Mouse (Mus musculus): ENCODE data around the gene Tsx. TPM values are rescaled to one million over a fixed set of nuclear protein-coding genes. Genes with fewer than 3 reads are reported as not detected.
"Not testable (repeated sequence)": the region's sequence is repeated elsewhere in the genome, so short reads cannot be mapped to it uniquely, and the experiment has no call there.

Gene Tsx
- total RNA-seq, 2 experiments from 2014 or later = not detected

- no peak overlapping the region for H3K27ac ChIP-seq
- DNase-seq (ENCODE audit: low spot score in 2 of 2) = peak; percentile 21 to 24
- TF ChIP-seq CTCF (conservative IDR thresholded peaks at IDR 0.05) = peak; percentile 73
- H3K4me3 ChIP-seq = no peak overlapping the region
These were observed 29.5 kb downstream of the Tsx start for GRCm38 (mm10) chrX:103443755-103444154.

- no peak for TF ChIP-seq CTCF (conservative IDR thresholded peaks at IDR 0.05)
- H3K4me3 ChIP-seq = peak overlapping the region; percentile 53
- peak; percentile 10 to 15 for DNase-seq (ENCODE audit: low spot score in 2 of 2)
- no peak overlapping the region for H3K27ac ChIP-seq
These were observed 33.4 kb downstream of the Tsx start for GRCm38 (mm10) chrX:103447539-103448169.

DNA sequence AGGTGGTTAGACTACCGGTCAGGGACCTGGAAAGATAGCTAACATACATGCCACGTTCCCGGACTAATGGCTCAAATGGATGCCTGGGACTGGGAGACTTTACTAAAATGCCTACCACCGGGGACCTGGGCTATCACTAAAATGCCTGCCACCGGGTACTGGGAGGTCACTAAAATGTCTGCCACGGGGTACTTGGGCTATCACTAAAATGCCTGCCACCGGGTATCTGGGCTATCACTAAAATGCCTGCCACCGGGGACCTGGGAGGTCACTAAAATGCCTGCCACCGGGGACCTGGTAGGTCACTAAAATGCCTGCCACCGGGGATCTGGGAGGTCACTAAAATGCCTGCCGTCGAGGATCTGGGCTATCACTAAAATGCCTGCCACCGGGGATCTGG, 34.2 kb downstream of the Tsx start:
- not testable (repeated sequence) for H3K27ac ChIP-seq; DNase-seq (ENCODE audit: low spot score in 2 of 2)
- peak overlapping the region; percentile 53; the same call in 1 of the 2 replicates for H3K4me3 ChIP-seq

DNA sequence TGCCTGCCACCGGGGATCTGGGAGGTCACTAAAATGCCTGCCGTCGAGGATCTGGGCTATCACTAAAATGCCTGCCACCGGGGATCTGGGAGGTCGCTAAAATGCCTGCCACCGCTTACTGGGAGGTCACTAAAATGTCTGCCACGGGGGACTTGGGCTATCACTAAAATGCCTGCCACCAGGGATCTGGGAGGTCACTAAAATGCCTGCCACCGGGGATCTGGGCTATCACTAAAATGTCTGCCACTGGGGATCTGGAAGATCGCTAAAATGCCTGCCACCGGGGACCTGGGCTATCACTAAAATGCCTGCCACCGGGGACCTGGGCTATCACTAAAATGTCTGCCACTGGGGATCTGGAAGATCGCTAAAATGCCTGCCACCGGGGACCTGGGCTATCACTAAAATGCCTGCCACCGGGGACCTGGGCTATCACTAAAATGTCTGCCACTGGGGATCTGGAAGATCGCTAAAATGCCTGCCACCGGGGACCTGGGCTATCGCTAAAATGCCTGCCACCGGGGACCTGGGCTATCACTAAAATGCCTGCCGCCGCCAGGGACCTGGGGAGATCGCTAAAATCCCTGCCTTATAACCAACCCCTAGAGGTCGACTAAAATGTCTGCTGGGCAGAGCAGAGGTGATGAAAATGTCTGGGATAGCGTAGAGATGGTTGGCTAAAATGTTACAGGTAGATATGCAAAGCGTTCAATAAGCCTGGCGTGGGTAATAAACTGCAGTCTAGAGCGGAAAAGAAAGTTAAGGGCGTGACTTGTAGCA, 34.9 kb downstream of the Tsx start:
- H3K4me3 ChIP-seq; H3K27ac ChIP-seq; DNase-seq (ENCODE audit: low spot score in 2 of 2): not testable (repeated sequence)

- DNase-seq (ENCODE audit: low spot score in 2 of 2) = no peak
- Histone ChIP-seq H3K27ac (no peak overlapping the region), H3K4me3 (no peak overlapping the region)
- TF ChIP-seq CTCF (conservative IDR thresholded peaks at IDR 0.05) = no peak
These were observed 38.5 kb downstream of the Tsx start for GRCm38 (mm10) chrX:103452815-103453214.

DNA sequence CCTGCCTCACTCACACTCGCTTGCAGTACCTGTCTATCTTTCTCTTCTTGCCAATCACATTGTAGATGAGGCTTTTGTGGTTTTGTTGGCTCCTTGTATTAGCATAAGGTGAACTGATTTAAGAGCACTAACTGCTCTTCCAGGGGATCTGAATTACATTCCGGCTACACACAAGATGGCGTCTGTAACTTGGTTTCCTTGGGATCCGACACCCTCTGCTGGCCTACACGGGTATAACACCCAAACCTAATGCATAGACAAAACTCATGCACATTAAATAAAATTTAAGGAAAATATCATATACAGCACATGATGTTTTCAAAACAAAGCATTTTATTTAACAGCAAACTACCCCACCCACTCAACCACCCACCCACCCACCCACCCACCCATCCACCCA, 45.8 kb downstream of the Tsx start:
- no peak for DNase-seq (ENCODE audit: low spot score in 2 of 2)
- Histone ChIP-seq H3K27ac (no peak overlapping the region), H3K4me3 (no peak overlapping the region)
- peak; percentile 51 for TF ChIP-seq CTCF (conservative IDR thresholded peaks at IDR 0.05)

DNA sequence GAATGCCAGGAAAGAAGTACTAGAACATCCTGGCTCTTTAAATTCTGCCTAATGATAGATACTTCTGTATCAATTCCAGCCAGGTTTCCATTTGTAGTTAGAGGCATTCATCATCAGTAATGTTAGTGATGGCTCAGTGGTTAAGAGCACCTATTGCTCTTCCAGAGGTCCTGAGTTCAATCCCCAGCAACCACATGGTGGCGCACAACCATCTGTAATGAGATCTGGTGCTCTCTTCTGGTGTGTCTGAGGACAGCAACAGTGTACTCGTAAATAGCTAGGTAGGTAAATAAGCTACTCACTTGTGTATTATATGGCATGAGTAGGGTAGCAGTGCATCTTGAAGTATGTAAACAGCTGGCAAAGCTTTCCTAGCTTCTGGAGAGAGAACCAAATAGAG, 54.7 kb downstream of the Tsx start:
- H3K4me3 ChIP-seq = no peak overlapping the region
- no peak for DNase-seq (ENCODE audit: low spot score in 2 of 2)
- no peak overlapping the region for H3K27ac ChIP-seq
- TF ChIP-seq CTCF (conservative IDR thresholded peaks at IDR 0.05) = peak; percentile 20; the same call in 1 of the 2 replicates

DNA sequence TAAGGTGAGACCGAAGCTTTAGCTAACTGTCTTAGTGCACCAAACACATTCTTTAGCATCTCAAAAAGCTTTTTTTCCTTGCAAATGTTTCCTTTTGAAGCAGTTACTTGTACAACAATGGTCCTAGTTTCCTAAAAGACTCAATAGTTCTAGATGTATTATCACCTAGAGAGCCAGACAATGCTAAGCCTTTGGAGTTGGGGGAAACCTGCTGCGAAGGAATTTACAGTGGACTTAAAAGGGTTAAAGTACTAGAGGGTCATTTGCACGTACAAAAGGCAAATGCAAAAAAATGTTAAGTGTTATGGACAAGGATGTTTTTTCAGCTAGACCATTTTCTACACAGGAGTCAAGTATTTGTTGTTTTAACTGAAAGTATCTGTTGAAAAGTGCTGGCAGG, 58.1 kb downstream of the Tsx start:
- DNase-seq (ENCODE audit: low spot score in 2 of 2) = no peak
- Histone ChIP-seq H3K4me3 (no peak overlapping the region), H3K27ac (no peak overlapping the region)
- no peak for TF ChIP-seq CTCF (conservative IDR thresholded peaks at IDR 0.05)

Other genes with a start within 250 kb of the Tsx start
- 10 to 100 TPM; 74.2 to 84.0 TPM for gene Nap1l2, start 227.8 kb upstream of the Tsx start, total RNA-seq (2021)
- gene Cdx4, start 93.1 kb upstream of the Tsx start, total RNA-seq (2021) = not detected
- gene Chic1, start 58.0 kb upstream of the Tsx start, total RNA-seq (2021) = 10 to 100 TPM; 20.1 to 21.6 TPM
- not detected for gene Gm26992, start 7.5 kb downstream of the Tsx start, total RNA-seq (2021)
- not detected for gene Zcchc13, start 216.1 kb downstream of the Tsx start, total RNA-seq (2021)

Data from layer of hippocampus, adult 2 months (tissue).